Mouse (Mus musculus): ENCODE results near the gene Ppp2r2d.

DNA sequence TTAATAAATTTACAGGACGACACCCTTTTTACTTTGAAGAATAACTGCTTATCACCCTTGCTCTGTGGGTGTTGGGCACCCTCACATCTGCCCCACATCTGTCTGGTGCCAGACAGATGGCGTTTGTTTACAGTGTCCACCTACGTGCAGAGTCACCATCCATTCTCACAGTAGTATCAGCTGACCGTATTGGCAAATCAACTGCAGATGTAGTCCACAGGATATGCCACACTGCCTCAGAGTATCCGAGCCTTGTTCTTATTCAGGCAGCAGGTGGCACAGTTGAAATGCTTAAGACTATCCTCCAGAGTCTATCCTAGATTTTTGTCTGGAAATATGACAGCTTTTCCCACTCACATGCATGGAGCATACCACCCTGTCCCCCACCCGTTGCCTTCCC, 21.4 kb downstream of the Ppp2r2d start:
- TF ChIP-seq CTCF (IDR thresholded peaks at IDR 0.05; ENCODE audit: low read depth), result no peak
- TF ChIP-seq EP300 (IDR thresholded peaks at IDR 0.05; ENCODE audit: low read depth), result no peak

All from liver, postnatal 0 days (tissue).